In the genomic region with DNA sequence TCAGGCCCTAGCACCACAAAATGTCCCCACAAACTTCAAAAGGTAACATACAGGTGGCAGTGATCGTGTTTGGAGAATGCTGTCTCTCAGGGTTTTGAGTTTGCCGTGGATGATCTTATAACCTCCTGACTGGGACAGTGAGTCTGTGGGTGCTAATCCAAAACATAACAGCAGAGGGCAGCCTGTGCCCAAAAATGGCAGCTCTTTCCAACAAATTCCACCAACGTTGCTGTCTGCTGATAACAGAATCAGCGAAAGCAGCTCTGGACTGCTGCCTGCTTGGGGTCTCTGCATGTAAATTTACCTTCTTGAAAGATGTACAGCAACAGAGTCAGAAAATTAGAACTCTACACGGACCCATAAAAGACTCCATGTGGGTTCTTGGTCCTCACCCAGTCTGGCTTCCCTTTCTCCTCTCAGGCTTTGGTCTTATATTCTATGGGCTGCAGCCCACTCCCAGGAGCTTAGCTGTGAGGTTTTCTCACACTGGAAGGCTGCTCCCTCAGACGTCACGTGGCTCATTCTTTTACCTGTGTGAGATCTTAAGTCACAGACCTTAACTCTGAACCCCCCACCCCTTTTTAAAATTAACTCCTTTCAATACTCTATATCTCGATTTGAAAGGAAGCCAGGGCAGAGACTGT, we compare ENCODE assay signal across 7 mouse cellular contexts. TPM values are rescaled to one million over a fixed set of nuclear protein-coding genes. Genes with fewer than 3 reads are reported as not detected.
A peak's percentile ranks its signal among the peaks of the same experiment; 100 is the strongest.
DNase-seq lines count a peak whose midpoint lies in the region; ATAC-seq lines count a peak whose summit lies in the region.

No protein-coding gene starts in this region.

- H3K9me3 ChIP-seq in embryonic facial prominence, embryonic 11.5 days (replicated peaks; ENCODE audit: control insufficient read depth, low read length), result no peaks in the 10 kb centered on the region

- 24% methylated on average over 8 of the region's 8 CpGs for WGBS in embryonic facial prominence, embryonic 11.5 days

- H3K27ac ChIP-seq in embryonic facial prominence, embryonic 11.5 days (replicated peaks; ENCODE audit: low read depth, low read length), result no peak overlapping the region

- H3K9ac ChIP-seq in embryonic facial prominence, embryonic 11.5 days (replicated peaks; ENCODE audit: low read length), result no peak overlapping the region

- intact Hi-C loops in heart, postnatal 14 days (cut with DNase I), result loop anchor here (5.0 to 10.0 kb wide), 2 partner anchors 1260 to 1868 kb away; no protein-coding TSS in a partner anchor

- H3K4me1 ChIP-seq in embryonic facial prominence, embryonic 11.5 days (ENCODE audit: control insufficient read depth, insufficient read depth, low read length), result no peaks in the 10 kb centered on the region

- H3K27me3 ChIP-seq in embryonic facial prominence, embryonic 11.5 days (ENCODE audit: control insufficient read depth, insufficient read depth, low read length), result no peaks in the 10 kb centered on the region

- peak; percentile 58 for DNase-seq in MN1 (ENCODE audit: low spot score)
- peak; percentile 63 to 71 for DNase-seq in adrenal gland, postnatal 36 days
- DNase-seq in embryonic facial prominence, embryonic 11.5 days (ENCODE audit: low spot score), result peak; percentile 82
- DNase-seq in heart, postnatal 14 days, result peak; percentile 44 to 64
- peak; percentile 52 for DNase-seq in layer of hippocampus, adult 9-11 months
- peak; percentile 41 for DNase-seq in lung, postnatal 25 days (ENCODE audit: low spot score)
- peak; percentile 73 for DNase-seq in right cerebral cortex, postnatal 25 days

- H3K36me3 ChIP-seq in embryonic facial prominence, embryonic 11.5 days (replicated peaks; ENCODE audit: control insufficient read depth, insufficient read depth, low read depth, low read length), result no peaks in the 10 kb centered on the region

- H3K4me3 ChIP-seq in embryonic facial prominence, embryonic 11.5 days (ENCODE audit: low read depth, low read length), result no peak overlapping the region

- no peak overlapping the region for H3K4me2 ChIP-seq in embryonic facial prominence, embryonic 11.5 days (ENCODE audit: low read depth, low read length)

- no peak; the same call in 1 of the 2 replicates for ATAC-seq in embryonic facial prominence, embryonic 11.5 days (replicated peaks; ENCODE audit: insufficient number of reproducible peaks, low FRiP score, low TSS enrichment, low read depth)

RNA-seq across cellular contexts. Expression of gene Zkscan2, which starts 24.1 kb away (rescaled TPM):
- 1 to 10 TPM; 1.2 to 1.5 TPM for total RNA-seq in adrenal gland, postnatal 36 days (2021)
- 5.3 and 7.2 TPM in 2 replicates for polyA plus RNA-seq in embryonic facial prominence, embryonic 11.5 days (2014; fragmentation: Nextera tagmentation; extraction: Ambion mirVana)
- total RNA-seq in heart, postnatal 14 days (2021), result under 1 TPM; 0.32 to 0.36 TPM
